Mouse (Mus musculus): ENCODE data around the gene Tmem108. TPM values are rescaled to one million over a fixed set of nuclear protein-coding genes. Genes with fewer than 3 reads are reported as not detected.
"Not testable (repeated sequence)": the region's sequence is repeated elsewhere in the genome, so short reads cannot be mapped to it uniquely, and the experiment has no call there.

Gene Tmem108
- total RNA-seq, 2 experiments from 2014 or later: 50.2 to 54.2 TPM

DNA sequence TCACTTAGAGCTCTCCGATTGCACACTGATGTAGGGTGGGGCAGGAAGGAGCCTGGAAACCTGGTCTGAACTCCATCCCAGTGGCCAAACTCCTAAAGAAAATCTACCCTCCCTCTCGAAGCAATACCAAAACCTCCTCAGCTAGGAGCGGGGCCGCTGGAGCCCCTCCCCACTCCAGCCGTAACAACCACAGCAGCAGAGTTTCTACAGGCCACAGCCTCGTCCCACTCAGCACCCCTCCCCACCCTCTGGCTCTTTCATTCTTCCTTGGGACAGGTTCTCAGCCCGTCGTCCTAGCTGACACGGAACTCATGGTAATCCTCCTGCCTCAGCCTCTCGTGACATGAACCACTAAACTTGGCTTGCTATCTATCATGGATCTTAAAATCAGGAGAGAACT lies 72.6 kb downstream of the Tmem108 start:
- DNase-seq (ENCODE audit: low spot score in 2 of 2): no peak

DNA sequence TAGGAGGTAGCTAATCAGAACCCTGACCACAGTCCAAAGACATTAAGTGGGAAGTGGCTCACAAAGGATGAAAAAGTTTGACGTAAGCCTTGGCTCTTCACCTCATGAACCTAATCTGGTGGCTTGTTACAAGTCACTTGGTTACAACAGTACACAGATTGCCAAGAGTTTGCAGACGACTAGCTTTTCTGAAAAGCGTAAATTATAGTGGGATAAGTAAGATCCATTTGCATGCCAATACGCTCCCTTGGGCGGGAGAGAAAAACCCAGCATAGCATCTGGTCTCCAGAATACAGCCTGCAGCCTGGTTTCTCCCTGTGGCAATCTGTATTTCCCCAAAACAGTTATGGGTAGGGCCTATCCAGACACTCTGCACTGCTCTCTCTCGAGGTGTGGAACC lies 74.5 kb downstream of the Tmem108 start:
- peak in 1 of 2 experiments; percentile 57 for DNase-seq (ENCODE audit: low spot score in 2 of 2)

DNA sequence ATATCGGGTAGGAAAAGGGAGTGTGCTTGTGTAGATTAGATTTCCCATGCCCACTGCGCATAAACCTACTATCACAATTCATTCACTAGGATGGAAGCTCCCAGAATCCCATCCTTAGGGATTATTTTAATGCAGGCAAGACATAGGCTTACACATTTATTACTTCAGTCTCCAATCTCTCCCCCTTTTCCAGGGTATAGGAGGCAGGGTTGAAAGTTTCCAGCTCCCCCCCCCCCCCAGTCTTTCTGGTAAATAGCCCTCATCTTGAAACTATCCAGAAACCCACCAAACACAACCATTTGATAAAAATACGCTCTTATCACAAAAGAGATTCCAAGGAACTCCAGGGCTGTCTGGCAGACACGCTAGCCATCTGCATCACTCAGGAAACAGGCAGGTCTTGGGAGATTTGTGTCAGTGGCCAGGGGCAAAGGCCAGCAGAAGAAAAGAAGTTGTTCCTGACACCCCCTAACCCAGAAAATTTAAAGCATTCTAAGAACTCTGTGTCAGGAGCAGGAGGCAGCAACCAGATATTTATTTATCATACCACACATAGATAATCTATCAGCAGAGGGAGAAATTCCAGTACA lies 79.8 kb downstream of the Tmem108 start:
- DNase-seq (ENCODE audit: low spot score in 2 of 2): no peak

DNA sequence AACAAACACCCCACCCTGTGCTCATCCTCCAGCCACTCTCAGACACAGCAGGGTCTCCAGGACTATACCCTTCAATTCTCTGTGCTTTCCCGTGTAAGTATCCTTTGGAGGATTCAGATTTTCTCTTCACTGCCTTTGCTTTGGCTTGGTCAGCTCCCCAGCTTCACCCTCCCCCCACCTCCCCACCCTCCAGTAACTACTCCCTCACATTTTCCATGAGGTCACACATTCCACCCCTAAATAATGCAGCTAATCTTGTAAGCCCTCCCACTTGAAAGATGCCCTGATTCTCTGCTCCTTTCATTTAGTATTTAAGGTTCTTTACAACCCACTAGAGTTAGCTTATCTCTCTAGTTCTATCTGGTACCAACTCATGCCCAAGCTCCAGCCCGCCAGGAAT lies 82.4 kb downstream of the Tmem108 start:
- DNase-seq (ENCODE audit: low spot score in 2 of 2): no peak

DNA sequence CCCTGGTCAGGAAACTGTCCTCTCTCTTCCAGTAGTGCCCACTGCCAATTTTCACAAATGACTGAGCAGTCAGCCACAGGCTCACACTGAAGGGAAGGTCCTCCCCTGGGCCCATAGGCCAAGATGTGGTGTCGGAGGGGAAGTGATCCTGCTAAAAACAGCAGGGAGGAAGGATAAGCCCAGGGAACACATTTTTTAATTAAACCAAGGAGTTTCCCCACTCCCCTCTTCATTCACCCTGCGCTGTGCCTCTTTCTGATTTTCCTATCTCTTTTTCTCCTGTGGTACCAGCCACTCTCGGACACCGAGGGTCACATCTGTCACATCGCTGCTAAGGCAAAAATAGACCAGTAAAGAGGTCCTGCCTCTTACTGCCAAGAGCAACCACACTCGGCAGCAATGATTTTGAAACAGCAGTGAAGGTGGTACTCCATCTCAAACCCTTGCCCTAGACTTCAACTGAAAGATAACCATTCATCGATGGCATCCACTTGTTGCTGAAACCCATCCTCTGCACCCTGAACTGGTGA lies 83.0 kb downstream of the Tmem108 start:
- no peak for DNase-seq (ENCODE audit: low spot score in 2 of 2)

DNA sequence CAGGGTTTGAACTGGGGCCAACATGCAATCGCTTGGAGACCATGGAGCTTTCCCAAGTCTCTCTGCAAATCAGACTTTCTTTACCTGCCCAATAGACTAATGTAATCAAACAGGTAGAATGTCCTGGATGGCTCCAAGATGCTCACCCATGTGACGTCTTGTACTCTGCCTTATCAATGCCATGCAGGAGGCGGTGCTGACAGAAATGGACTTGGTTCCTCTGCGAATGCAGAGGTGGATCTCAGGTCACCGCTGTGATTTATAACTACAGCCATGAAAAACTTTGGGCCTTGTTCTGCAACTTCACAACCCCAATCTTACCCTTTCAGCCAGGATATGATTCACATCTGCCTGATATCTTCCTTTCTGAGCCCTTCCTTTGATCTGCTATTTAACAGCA lies 83.8 kb downstream of the Tmem108 start:
- DNase-seq (ENCODE audit: low spot score in 2 of 2): no peak

DNA sequence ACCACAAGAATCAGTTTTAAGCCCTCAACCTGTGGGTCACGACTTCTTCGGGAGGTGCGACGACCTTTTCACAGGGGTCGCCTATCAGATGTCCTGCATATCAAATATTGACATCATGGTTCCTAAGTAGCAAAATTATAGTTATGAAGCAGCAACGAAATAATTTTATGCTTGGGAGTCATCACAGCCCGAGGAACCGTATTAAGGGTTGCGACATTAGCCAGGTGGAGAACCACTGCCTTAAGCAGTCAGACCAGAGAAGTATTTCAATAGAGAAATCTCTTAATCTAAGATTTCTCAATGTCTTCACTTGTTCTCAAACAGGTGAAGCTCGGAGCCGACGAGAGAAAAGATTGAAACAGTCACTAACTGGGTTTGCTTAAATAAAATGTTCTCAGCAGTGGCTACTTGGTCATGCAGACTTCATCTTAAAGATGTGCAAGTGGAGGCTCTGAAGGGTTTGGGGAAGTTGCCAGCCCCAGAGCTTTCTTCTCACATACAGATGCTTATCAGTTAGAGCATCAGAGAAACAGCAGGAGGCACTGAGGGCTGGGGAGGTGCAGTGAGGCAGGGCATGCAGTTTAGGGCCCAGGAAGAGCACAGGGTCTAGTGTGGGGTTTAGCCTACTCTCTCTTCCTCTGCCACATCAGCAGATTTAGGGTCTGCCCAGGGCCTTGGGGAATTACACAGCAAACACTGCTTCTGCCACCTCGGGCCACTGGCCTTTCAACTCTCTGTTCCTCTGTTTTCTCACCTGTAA lies 85.7 kb downstream of the Tmem108 start:
- no peak for DNase-seq (ENCODE audit: low spot score in 2 of 2)

DNA sequence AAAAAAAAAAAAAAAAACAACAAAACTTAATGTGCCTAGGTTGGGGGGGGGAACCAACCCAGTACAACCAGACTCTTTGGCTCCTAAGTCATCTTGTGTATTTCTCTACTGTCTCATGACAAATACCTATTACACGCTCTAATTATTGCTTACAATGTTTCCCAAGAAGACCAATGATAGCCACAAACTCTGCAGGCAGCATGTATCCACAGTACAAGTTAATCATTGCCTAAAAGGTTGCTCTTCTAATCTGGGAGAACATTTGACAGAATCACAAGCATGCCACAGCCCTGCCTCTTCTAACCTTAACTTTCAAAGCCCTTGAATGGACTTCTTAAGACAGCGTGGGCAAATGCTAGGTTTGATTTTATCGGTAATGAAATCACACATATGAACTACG lies 88.8 kb downstream of the Tmem108 start:
- DNase-seq (ENCODE audit: low spot score in 2 of 2): no peak

DNA sequence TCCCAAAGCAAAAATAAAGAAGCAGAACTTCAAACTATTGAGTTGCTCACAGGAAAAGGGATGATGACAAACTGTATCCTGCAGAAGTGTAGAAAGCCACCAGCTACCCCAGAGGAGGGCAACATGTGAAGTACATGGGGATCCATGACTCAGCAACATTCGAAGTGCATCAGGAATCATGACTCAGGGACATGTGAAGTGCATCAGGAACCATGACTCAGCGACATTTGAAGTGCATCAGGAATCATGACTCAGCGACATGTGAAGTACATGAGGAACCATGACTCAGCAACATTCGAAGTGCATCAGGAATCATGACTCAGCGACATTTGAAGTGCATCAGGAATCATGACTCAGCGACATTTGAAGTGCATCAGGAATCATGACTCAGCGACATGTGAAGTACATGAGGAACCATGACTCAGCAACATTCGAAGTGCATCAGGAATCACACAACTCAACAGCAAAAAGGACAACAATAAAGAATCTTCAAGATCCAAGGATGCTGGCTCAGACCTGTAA lies 91.0 kb downstream of the Tmem108 start:
- not testable (repeated sequence) for DNase-seq (ENCODE audit: low spot score in 2 of 2)

DNA sequence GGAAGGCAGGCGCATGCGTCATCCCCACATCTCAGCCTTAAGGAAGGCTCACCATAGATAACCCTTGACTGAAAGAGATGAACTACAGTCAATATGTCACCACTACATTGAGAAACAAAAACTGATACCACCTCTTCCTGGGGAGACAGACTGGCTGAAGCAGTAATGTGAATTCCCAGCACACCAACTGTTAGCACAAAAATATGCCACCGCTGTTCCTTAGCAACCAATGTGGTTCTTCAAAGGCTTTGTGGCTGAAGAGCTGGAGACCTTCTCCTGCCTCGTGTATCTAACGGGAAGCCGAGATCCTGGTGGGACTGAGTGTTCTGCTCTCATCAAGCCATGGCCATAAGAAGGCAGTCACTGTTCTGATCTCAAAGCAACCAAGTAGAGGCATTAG lies 92.8 kb downstream of the Tmem108 start:
- DNase-seq (ENCODE audit: low spot score in 2 of 2): no peak

DNA sequence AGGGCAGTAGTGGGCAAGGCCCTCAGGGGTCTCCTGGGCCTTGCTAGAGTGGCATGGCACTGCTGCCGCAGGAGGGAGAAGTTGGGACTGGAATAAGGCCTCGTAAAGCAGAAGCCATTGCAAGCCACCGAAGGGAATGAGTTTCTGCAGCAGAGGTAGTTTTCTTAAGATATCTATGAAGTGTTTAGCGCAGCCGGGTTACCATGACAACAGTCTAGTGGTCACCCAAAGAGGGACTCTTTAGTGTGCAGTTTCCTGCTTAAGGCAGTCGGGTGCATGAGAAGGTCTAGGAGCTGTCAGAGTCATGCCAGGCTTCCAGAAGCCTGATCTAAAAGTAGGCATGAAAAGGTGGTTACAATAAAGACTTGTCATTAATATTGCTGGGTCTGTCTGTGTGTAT lies 95.8 kb downstream of the Tmem108 start:
- no peak for DNase-seq (ENCODE audit: low spot score in 2 of 2)

DNA sequence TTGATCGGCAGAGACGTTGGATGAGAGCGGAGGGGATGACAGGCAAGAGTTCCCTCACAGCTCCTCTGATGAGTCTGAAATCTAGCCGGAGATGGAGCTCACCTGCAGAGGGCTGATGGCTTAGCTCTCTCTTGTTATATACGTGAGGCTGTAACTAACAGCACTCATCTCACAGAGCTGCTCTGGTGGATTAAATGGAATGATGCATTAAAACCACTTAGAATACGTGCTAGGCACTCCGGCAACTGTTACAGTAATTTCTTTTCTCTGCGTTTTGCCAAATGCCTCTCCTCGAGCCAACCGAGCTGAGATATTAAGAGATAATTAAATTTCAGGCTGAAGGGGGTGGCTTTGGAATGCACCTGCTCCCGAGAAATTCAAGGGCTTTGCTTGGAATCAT lies 97.5 kb downstream of the Tmem108 start:
- no peak for DNase-seq (ENCODE audit: low spot score in 2 of 2)

DNA sequence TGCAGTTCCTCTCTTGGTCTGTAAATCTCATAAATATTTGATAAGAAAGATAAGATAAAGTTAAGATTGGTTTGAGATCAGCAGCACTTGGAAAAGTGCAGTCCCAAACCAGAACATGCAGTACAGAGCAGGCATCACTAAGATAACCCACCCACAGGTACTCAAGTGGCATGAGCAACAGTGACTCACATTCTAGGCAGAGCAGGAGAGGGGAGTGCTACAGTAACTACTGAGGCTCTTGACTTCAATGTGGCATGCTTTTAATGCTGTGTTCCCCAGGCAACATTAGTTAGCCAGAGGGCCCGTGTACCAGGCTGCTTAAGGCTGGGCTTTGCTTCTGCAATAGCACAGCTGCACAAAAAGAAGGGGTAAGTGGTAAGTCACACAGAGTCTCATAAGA lies 99.8 kb downstream of the Tmem108 start:
- DNase-seq (ENCODE audit: low spot score in 2 of 2): no peak

DNA sequence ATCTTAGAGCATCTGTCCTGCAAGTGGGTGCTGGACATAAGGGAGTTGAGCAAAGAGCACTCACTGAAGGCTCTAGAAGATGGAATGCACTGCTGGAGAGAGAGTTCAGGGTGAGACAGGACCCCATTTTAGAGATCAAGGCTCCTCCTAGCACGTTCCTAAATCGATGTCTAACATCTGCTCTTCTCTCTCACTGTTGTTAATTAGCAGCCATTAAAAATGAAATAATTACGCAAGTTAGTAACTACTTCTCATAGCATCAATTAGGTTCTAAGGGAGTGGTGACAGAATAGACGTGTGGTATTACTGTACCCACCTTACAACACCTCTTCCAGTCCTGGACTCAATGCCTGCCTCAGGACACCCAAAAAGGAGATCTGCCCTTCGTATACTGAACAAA lies 103.7 kb downstream of the Tmem108 start:
- no peak for DNase-seq (ENCODE audit: low spot score in 2 of 2)

DNA sequence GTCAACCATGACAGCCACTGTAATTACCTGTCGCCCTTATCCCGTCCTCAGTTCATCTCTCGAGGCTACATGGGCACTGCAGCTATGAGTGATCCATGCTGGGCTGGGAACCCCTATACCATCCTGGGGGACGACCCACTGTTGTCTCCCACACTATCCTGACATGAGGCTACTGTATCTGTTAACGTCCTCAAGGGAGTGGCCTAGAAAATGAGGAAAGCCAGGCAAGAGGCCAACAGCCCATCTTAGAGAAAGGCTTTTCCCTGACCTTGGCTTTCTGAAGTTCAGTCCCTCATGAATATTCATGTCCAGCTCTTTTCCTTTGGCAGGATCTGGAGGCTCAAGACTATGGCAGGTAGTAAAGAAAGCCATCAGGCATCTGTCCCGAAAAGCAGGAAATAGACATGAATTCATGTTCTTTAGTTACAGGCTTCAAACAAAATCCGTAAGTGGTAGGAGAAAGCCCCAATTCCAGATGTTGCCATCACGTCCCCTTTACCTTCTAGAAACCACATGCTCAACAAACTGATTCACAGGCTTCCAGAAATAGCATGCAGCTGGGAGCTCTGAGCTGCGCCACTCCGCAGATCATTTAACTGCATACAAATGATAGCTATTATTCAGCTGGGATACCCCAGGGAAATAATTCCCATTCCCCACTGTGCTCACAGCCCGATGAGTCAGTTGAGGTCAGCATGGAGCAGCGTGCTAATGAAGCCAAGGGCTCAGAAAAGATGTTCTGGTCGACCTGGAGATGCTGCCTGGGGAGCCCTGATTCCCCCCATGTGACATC lies 104.3 kb downstream of the Tmem108 start:
- DNase-seq (ENCODE audit: low spot score in 2 of 2): no peak

DNA sequence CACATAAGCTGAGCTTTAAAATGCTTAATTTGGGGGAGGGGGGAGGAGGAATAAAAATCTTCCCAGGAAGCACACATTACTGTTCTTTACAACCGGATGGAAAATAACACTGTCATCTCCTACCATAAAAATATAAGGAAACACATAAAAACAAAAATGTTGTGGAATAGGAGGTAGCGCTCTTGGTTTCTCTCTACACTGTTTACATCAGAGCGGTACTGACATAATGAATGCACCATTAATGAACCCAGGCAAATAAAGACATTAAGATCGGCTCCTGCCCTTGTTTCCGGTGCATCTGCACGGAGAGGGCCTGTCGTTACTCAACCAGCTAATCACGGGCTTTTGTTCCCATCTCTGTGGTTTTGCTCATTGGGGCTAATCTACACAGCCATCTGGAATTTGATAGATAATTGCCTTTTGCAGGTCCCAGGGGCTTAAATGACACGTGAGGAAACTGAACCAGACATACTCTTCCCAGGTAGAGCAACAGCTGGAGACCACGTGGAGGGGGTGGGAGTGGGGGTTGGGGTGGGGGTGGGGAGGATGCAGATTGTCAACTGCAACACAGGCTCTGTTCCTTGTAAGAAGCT lies 107.5 kb downstream of the Tmem108 start:
- DNase-seq (ENCODE audit: low spot score in 2 of 2): no peak

DNA sequence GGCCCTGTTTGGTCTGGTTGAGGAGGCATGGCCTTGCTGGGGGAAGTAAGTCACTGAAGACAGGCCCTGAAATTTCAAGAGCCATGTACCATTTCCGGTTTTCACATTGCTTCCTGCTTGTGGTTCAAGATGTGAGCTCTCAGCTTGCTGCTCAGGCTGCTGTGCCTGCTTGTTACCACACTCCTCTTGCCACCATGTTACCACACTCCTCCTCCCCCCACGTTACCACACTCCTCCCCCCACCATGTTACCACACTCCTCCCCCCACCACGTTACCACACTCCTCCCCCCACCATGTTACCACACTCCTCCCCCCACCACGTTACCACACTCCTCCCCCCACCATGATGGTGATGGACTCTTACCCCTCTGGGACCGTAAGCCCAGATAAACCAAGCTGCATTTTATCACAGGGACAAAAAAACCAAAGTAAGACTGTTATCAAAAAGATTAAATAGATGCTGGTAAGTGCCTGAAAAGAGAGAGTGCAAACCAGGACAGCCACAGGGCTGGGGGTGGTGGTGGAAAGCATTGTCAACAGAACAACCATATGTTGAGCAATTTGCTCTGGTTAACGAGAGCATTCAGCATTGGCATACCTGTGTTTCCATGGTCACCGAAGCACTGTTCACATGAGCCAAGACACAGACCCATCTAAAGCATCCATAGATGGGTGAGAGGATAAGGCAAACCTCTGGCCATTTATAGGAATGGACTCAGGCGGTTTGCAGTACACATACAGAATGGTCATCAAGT lies 109.3 kb downstream of the Tmem108 start:
- peak in 1 of 2 experiments; percentile 52 for DNase-seq (ENCODE audit: low spot score in 2 of 2)

DNA sequence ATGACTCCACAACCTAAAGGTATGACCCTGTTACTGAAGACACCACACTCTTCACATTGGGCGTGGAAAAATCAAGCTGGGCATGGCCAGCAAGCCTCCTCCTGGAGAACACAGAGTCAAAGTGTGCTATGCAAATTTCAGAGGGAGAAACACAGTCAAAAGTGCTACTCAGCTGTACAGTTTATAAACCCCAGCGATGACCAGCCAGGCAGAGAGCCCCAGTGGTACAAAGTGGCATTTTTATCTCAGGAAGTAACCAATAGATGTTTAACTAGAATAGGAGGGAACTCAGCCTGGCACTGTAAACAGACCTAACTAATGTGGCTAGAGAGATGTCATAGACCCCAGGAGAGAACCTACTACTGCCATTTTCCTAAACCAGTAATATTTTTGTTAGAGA lies 115.0 kb downstream of the Tmem108 start:
- DNase-seq (ENCODE audit: low spot score in 2 of 2): no peak

DNA sequence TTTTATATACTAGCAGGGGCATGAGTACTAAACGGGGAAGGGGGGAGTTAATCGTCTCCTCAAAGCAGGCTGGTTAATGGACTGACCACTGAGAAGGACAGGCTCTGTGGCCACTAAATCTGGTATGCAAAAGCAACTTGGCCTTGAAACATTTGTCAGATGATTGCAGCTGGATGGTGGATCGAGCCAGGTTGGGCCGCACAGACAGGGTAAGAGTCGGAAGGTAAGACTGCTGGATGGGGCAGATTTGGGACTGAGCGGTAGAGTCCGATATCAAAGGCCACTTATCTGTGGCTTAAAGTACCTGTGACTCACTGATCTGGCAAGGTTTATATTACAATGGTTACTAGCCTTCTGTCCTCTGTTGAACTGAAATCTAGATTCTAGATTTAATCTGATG lies 115.9 kb downstream of the Tmem108 start:
- no peak for DNase-seq (ENCODE audit: low spot score in 2 of 2)

DNA sequence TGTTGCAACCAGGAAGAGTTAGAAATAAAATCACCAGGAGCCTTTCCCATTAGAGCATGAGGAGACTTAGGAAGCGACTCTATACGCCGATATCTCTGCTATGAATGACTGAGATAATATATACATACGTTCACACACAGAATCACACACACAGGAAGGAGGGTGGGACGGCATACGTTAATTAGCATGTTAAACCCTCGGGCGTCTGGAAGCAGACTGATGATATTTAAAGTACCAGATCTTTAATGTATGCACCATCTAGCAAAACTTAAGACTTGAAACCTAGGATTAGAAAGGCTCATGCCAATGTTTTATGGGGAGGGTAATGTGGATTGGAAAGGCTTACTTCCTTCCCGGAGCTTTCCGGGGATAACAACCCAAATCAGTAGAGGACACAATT lies 119.3 kb downstream of the Tmem108 start:
- no peak for DNase-seq (ENCODE audit: low spot score in 2 of 2)

DNA sequence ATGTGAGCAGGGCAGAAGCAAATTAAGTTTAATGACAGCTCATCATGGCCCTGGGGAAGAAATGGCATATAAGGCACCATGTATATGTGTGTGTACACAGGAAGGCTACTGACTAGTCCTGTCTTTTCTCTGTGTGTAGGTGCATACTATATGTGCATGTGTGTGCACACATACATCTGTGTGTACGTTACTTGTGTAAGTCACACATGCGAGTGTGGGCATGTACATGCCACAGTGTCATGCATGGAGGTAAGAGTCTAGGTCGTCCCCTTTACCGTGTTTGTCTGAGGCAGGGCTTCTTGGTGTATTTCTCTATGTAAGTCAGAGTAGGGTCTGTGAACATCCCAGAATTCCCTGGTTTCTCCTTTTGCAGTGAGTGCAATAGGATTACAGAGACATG lies 120.3 kb downstream of the Tmem108 start:
- DNase-seq (ENCODE audit: low spot score in 2 of 2): no peak
